Mouse (Mus musculus): ENCODE measurements around the gene Olr1. TPM values are rescaled to one million over a fixed set of nuclear protein-coding genes. Genes with fewer than 3 reads are reported as not detected.
"Not testable (repeated sequence)": the region's sequence is repeated elsewhere in the genome, so short reads cannot be mapped to it uniquely, and the experiment has no call there.

The Olr1 gene
- polyA plus RNA-seq, 1 experiment from 2014 or later, result 0.13 TPM

GRCm38 (mm10) chr6:129514376-129514775 lies 7.4 kb upstream of the Olr1 start:
- Histone ChIP-seq H3K4me1 (replicated peaks; ENCODE audit: control insufficient read depth, insufficient read depth, low read length) (peaks cover 7% of the 10 kb centered on the region; the same call in 1 of the 2 replicates), H3K27ac (ENCODE audit: low read depth, low read length) (no peak overlapping the region), H3K4me3 (ENCODE audit: low read depth, low read length) (no peak overlapping the region), H3K9ac (ENCODE audit: low read depth, low read length) (no peak overlapping the region), H3K36me3 (ENCODE audit: control insufficient read depth, insufficient read depth) (no peaks in the 10 kb centered on the region), H3K4me2 (replicated peaks; ENCODE audit: low read depth) (no peak overlapping the region), H3K27me3 (replicated peaks; ENCODE audit: control insufficient read depth, insufficient read depth, low read length) (no peaks in the 10 kb centered on the region), H3K9me3 (ENCODE audit: control insufficient read depth) (no peaks in the 10 kb centered on the region)
- ATAC-seq, result no peak
- 65% methylated on average over 2 of the region's 2 CpGs for WGBS
- no peak for TF ChIP-seq CTCF (IDR thresholded peaks at IDR 0.05; ENCODE audit: low read depth)

- H3K36me3 ChIP-seq (ENCODE audit: control insufficient read depth, insufficient read depth), result no peaks in the 10 kb centered on the region
- WGBS, result 41% methylated on average over 1 of the region's 1 CpGs
- ATAC-seq, result peak; percentile 68
- H3K27ac ChIP-seq (ENCODE audit: low read depth, low read length), result no peak overlapping the region
- no peaks in the 10 kb centered on the region for H3K9me3 ChIP-seq (ENCODE audit: control insufficient read depth)
- TF ChIP-seq CTCF (IDR thresholded peaks at IDR 0.05; ENCODE audit: low read depth), result no peak
- no peak overlapping the region for H3K4me3 ChIP-seq (ENCODE audit: low read depth, low read length)
- H3K4me1 ChIP-seq (replicated peaks; ENCODE audit: control insufficient read depth, insufficient read depth, low read length), result peaks cover 7% of the 10 kb centered on the region; the same call in 1 of the 2 replicates
- no peak overlapping the region for H3K9ac ChIP-seq (ENCODE audit: low read depth, low read length)
- no peak overlapping the region for H3K4me2 ChIP-seq (replicated peaks; ENCODE audit: low read depth)
- H3K27me3 ChIP-seq (replicated peaks; ENCODE audit: control insufficient read depth, insufficient read depth, low read length), result no peaks in the 10 kb centered on the region
These were observed 6.4 kb upstream of the Olr1 start for GRCm38 (mm10) chr6:129513409-129513808.

GRCm38 (mm10) chr6:129512868-129513267 lies 5.9 kb upstream of the Olr1 start:
- no peaks in the 10 kb centered on the region for H3K27me3 ChIP-seq (replicated peaks; ENCODE audit: control insufficient read depth, insufficient read depth, low read length)
- no peak for TF ChIP-seq CTCF (IDR thresholded peaks at IDR 0.05; ENCODE audit: low read depth)
- peak; percentile 82 for ATAC-seq
- no peak overlapping the region for H3K27ac ChIP-seq (ENCODE audit: low read depth, low read length)
- no peak overlapping the region for H3K4me2 ChIP-seq (replicated peaks; ENCODE audit: low read depth)
- WGBS, result 22% methylated on average over 8 of the region's 8 CpGs
- no peak overlapping the region for H3K9ac ChIP-seq (ENCODE audit: low read depth, low read length)
- peaks cover 7% of the 10 kb centered on the region; the same call in 1 of the 2 replicates for H3K4me1 ChIP-seq (replicated peaks; ENCODE audit: control insufficient read depth, insufficient read depth, low read length)
- no peaks in the 10 kb centered on the region for H3K9me3 ChIP-seq (ENCODE audit: control insufficient read depth)
- H3K4me3 ChIP-seq (ENCODE audit: low read depth, low read length), result no peak overlapping the region
- H3K36me3 ChIP-seq (ENCODE audit: control insufficient read depth, insufficient read depth), result no peaks in the 10 kb centered on the region

- 45% methylated on average over 3 of the region's 3 CpGs for WGBS
- no peak for TF ChIP-seq CTCF (IDR thresholded peaks at IDR 0.05; ENCODE audit: low read depth)
- H3K36me3 ChIP-seq (ENCODE audit: control insufficient read depth, insufficient read depth), result no peaks in the 10 kb centered on the region
- H3K27me3 ChIP-seq (replicated peaks; ENCODE audit: control insufficient read depth, insufficient read depth, low read length), result no peaks in the 10 kb centered on the region
- H3K9ac ChIP-seq (ENCODE audit: low read depth, low read length), result no peak within 1 kb of the TSS
- ATAC-seq, result no peak
- no peak within 1 kb of the TSS for H3K4me2 ChIP-seq (replicated peaks; ENCODE audit: low read depth)
- peaks cover 7% of the 10 kb centered on the region; the same call in 1 of the 2 replicates for H3K4me1 ChIP-seq (replicated peaks; ENCODE audit: control insufficient read depth, insufficient read depth, low read length)
- no peaks in the 10 kb centered on the region for H3K9me3 ChIP-seq (ENCODE audit: control insufficient read depth)
- no peak within 1 kb of the TSS for H3K4me3 ChIP-seq (ENCODE audit: low read depth, low read length)
- H3K27ac ChIP-seq (ENCODE audit: low read depth, low read length), result no peak within 1 kb of the TSS
These were observed 5.4 kb upstream of the Olr1 start, which contains the start of gene Tmem52b for GRCm38 (mm10) chr6:129512367-129512766. Tmem52b (plus strand) TSS chr6:129512555.

GRCm38 (mm10) chr6:129510120-129510911 lies 3.4 kb upstream of the Olr1 start:
- Histone ChIP-seq H3K27ac (ENCODE audit: low read depth, low read length) (no peak overlapping the region), H3K4me2 (replicated peaks; ENCODE audit: low read depth) (no peak overlapping the region), H3K27me3 (replicated peaks; ENCODE audit: control insufficient read depth, insufficient read depth, low read length) (no peaks in the 10 kb centered on the region), H3K4me1 (replicated peaks; ENCODE audit: control insufficient read depth, insufficient read depth, low read length) (peaks cover 7% of the 10 kb centered on the region; the same call in 1 of the 2 replicates), H3K4me3 (ENCODE audit: low read depth, low read length) (no peak overlapping the region), H3K9ac (ENCODE audit: low read depth, low read length) (no peak overlapping the region), H3K9me3 (ENCODE audit: control insufficient read depth) (no peaks in the 10 kb centered on the region), H3K36me3 (ENCODE audit: control insufficient read depth, insufficient read depth) (no peaks in the 10 kb centered on the region)
- 56% methylated on average over 6 of the region's 6 CpGs for WGBS
- no peak for TF ChIP-seq CTCF (IDR thresholded peaks at IDR 0.05; ENCODE audit: low read depth)
- ATAC-seq, result peak; percentile 77; the same call in 1 of the 2 replicates

- Histone ChIP-seq H3K27ac (ENCODE audit: low read depth, low read length) (no peak overlapping the region), H3K9ac (ENCODE audit: low read depth, low read length) (no peak overlapping the region), H3K4me3 (ENCODE audit: low read depth, low read length) (no peak overlapping the region), H3K4me2 (replicated peaks; ENCODE audit: low read depth) (no peak overlapping the region), H3K4me1 (replicated peaks; ENCODE audit: control insufficient read depth, insufficient read depth, low read length) (no peaks in the 10 kb centered on the region), H3K36me3 (ENCODE audit: control insufficient read depth, insufficient read depth) (no peaks in the 10 kb centered on the region), H3K9me3 (ENCODE audit: control insufficient read depth) (no peaks in the 10 kb centered on the region), H3K27me3 (replicated peaks; ENCODE audit: control insufficient read depth, insufficient read depth, low read length) (no peaks in the 10 kb centered on the region)
- no peak for TF ChIP-seq CTCF (IDR thresholded peaks at IDR 0.05; ENCODE audit: low read depth)
- no peak for ATAC-seq
- WGBS, result 70% methylated on average over 2 of the region's 2 CpGs
These were observed 3.5 kb downstream of the Olr1 start for GRCm38 (mm10) chr6:129503471-129503870.

GRCm38 (mm10) chr6:129499516-129499915 lies 7.4 kb downstream of the Olr1 start:
- not testable (repeated sequence) for H3K27ac ChIP-seq (ENCODE audit: low read depth, low read length); H3K27me3 ChIP-seq (replicated peaks; ENCODE audit: control insufficient read depth, insufficient read depth, low read length); ATAC-seq; H3K4me2 ChIP-seq (replicated peaks; ENCODE audit: low read depth); H3K4me3 ChIP-seq (ENCODE audit: low read depth, low read length); H3K9me3 ChIP-seq (ENCODE audit: control insufficient read depth); H3K4me1 ChIP-seq (replicated peaks; ENCODE audit: control insufficient read depth, insufficient read depth, low read length); H3K9ac ChIP-seq (ENCODE audit: low read depth, low read length); H3K36me3 ChIP-seq (ENCODE audit: control insufficient read depth, insufficient read depth)
- 97% methylated on average over 1 of the region's 1 CpGs for WGBS
